Mouse (Mus musculus): ENCODE results near the gene Trio.

DNA sequence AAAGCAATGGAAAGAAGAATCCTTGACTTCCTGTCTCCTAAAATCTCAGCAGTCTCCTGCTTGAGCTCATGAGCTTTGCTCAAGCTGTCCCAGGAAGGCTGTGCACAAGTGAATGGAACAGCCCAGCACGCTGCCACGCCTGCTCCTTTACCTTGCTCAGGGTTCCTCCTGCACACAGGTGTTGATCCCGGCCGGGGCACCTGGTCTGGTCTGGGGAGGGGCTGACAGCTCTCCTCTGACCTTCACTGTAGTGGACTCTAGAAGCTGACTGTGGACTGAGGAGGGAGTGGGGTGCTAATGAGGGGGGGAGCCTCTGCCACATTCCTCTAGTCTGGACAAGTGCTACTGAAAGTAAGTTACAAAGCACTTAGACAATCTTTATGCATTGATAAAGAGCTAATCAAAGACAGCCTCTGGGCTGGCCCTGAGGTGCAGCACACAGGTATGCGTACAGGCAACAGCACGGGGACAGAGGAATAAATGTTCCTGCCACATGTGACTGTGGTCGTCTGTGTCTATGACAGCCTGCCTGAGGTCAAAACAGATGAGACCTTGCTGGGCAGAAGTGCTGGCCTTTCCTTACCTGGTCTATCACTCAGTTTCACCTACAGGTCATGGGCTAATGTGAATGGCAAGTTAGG, 167.3 kb downstream of the Trio start:
- no peak for TF ChIP-seq CTCF (IDR thresholded peaks at IDR 0.05; ENCODE audit: borderline replicate concordance, insufficient read depth, low read length)
- no peak for TF ChIP-seq POLR2A (IDR thresholded peaks at IDR 0.05; ENCODE audit: low read depth, low read length)

Data from embryonic fibroblast, embryonic 13.5 days (primary cell).